Mouse (Mus musculus): ENCODE data around the gene Abcb10. TPM values are rescaled to one million over a fixed set of nuclear protein-coding genes. Genes with fewer than 3 reads are reported as not detected.

The Abcb10 gene
- total RNA-seq, 1 experiment = 24.6 TPM

GRCm38 (mm10) chr8:123907604-123908003, 75.3 kb downstream of the Abcb10 start:
- Histone ChIP-seq H3K9me3 (ENCODE audit: control insufficient read depth, insufficient read depth, low read depth, low read length) (no peaks in the 10 kb centered on the region), H3K9ac (ENCODE audit: insufficient read depth, low read depth, low read length, poor library complexity, severe bottlenecking) (no peak overlapping the region), H3K36me3 (ENCODE audit: control insufficient read depth, insufficient read depth, low read length, poor library complexity, severe bottlenecking) (peaks cover 48% of the 10 kb centered on the region), H3K4me1 (ENCODE audit: control insufficient read depth in 2 of 2, insufficient read depth in 2 of 2, low read length in 2 of 2, poor library complexity in 1 of 2) (no peaks in the 10 kb centered on the region), H3K4me3 (ENCODE audit: insufficient read depth in 1 of 2, low read depth in 1 of 2, low read length in 2 of 2, poor library complexity in 1 of 2, severe bottlenecking in 1 of 2) (no peak overlapping the region), H3K27ac (ENCODE audit: insufficient read depth, low read depth, low read length, poor library complexity, severe bottlenecking) (no peak overlapping the region)
- in situ Hi-C loops (cut with MboI; ENCODE audit: low sequenced_read_pairs in 2 of 2, unreplicated experiment in 2 of 2) = no loop called here
- no peak for DNase-seq (ENCODE audit: low read depth, low spot score)
- TF ChIP-seq HCFC1 (IDR thresholded peaks at IDR 0.05; ENCODE audit: borderline replicate concordance, insufficient read depth, low read length) (no peak), CHD2 (IDR thresholded peaks at IDR 0.05; ENCODE audit: low read depth, low read length) (no peak), MAFK (IDR thresholded peaks at IDR 0.05; ENCODE audit: insufficient read depth, low read depth, low read length) (no peak)

- Histone ChIP-seq H3K4me1 (ENCODE audit: control insufficient read depth in 2 of 2, insufficient read depth in 2 of 2, low read length in 2 of 2, poor library complexity in 1 of 2) (no peaks in the 10 kb centered on the region), H3K4me3 (ENCODE audit: insufficient read depth in 1 of 2, low read depth in 1 of 2, low read length in 2 of 2, poor library complexity in 1 of 2, severe bottlenecking in 1 of 2) (no peak overlapping the region), H3K9me3 (ENCODE audit: control insufficient read depth, insufficient read depth, low read depth, low read length) (no peaks in the 10 kb centered on the region), H3K36me3 (ENCODE audit: control insufficient read depth, insufficient read depth, low read length, poor library complexity, severe bottlenecking) (peaks cover 45% of the 10 kb centered on the region), H3K9ac (ENCODE audit: insufficient read depth, low read depth, low read length, poor library complexity, severe bottlenecking) (no peak overlapping the region), H3K27ac (ENCODE audit: insufficient read depth, low read depth, low read length, poor library complexity, severe bottlenecking) (no peak overlapping the region)
- TF ChIP-seq ZC3H11A (IDR thresholded peaks at IDR 0.05; ENCODE audit: borderline replicate concordance, low read depth, low read length) = no peak
- no peak for TF ChIP-seq CHD2 (IDR thresholded peaks at IDR 0.05; ENCODE audit: low read depth, low read length)
- TF ChIP-seq MAFK (IDR thresholded peaks at IDR 0.05; ENCODE audit: insufficient read depth, low read depth, low read length) = no peak
- no peak for TF ChIP-seq ZNF384 (IDR thresholded peaks at IDR 0.05; ENCODE audit: low read depth, low read length)
- no peak for TF ChIP-seq HCFC1 (IDR thresholded peaks at IDR 0.05; ENCODE audit: borderline replicate concordance, insufficient read depth, low read length)
- DNase-seq (ENCODE audit: low read depth, low spot score) = no peak
- in situ Hi-C loops (cut with MboI; ENCODE audit: low sequenced_read_pairs in 2 of 2, unreplicated experiment in 2 of 2) = no loop called here
Measured at GRCm38 (mm10) chr8:123902653-123903052, 80.3 kb downstream of the Abcb10 start.

Other genes starting within 250 kb of the Abcb10 start
- gene Rab4a, start 177.1 kb downstream of the Abcb10 start, total RNA-seq (2012; rRNA removed) = 22.1 and 29.6 TPM in 2 replicates
- gene Ccsap, start 122.9 kb downstream of the Abcb10 start, total RNA-seq (2012; rRNA removed) = 4.5 and 5.1 TPM in 2 replicates
- 33.9 and 54.5 TPM in 2 replicates for gene Acta1, start 88.4 kb downstream of the Abcb10 start, total RNA-seq (2012; rRNA removed)
- 71.0 and 74.2 TPM in 2 replicates for gene Nup133, start 33.9 kb downstream of the Abcb10 start, total RNA-seq (2012; rRNA removed)
- gene Taf5l, start 38.3 kb upstream of the Abcb10 start, total RNA-seq (2012; rRNA removed) = 95.4 and 104 TPM in 2 replicates
- 80.0 and 81.8 TPM in 2 replicates for gene Urb2, start 38.4 kb upstream of the Abcb10 start, total RNA-seq (2012; rRNA removed)
- gene Galnt2, start 248.3 kb upstream of the Abcb10 start, total RNA-seq (2012; rRNA removed) = 41.0 and 45.6 TPM in 2 replicates

Measured in ES-E14 (cell line).